Mouse (Mus musculus) ES-Bruce4 (cell line): ENCODE measurements around the gene E430018J23Rik.
"Not testable (repeated sequence)": the region's sequence is repeated elsewhere in the genome, so short reads cannot be mapped to it uniquely, and the experiment has no call there.

Experiments
- CTCF ChIP-seq: IDR thresholded peaks from one replicate; pipeline ENCODE4 v1.8.1; 2011; ENCODE audit warnings: low read depth, low read length
- POLR2A ChIP-seq: IDR thresholded peaks from one replicate; pipeline ENCODE4 v1.8.1; 2011; ENCODE audit warnings: low read length; ENCODE audit not compliant: insufficient read depth

DNA sequence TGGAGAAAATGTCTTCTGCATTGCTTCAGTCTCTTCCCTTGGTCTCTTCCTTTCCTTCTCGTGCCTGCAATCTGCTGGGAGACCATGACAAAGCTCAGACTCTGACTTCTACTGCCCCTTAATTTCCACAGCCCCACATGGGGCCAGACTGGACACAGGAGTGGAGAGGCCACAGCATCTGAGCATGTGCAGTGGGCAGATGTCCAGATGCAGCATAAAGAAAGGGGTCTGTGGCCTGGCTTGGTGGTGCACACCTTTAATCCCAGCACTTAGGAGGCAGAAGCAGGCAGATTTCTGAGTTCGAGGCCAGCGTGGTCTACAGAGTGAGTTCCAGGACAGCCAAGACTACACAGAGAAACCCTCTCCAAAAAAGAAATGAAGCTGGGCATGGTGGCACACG, 7.9 kb downstream of the E430018J23Rik start:
- not testable (repeated sequence) for TF ChIP-seq POLR2A, CTCF
